Mouse (Mus musculus): ENCODE measurements at regions not wholly inside any gene's neighbourhood (a gene's known extent, or its start where the extent isn't known, plus 50 kb on each side); places are given as distances from the start of the nearest gene placed in this dataset.
"Not testable (repeated sequence)": the region's sequence is repeated elsewhere in the genome, so short reads cannot be mapped to it uniquely, and the experiment has no call there.

DNA sequence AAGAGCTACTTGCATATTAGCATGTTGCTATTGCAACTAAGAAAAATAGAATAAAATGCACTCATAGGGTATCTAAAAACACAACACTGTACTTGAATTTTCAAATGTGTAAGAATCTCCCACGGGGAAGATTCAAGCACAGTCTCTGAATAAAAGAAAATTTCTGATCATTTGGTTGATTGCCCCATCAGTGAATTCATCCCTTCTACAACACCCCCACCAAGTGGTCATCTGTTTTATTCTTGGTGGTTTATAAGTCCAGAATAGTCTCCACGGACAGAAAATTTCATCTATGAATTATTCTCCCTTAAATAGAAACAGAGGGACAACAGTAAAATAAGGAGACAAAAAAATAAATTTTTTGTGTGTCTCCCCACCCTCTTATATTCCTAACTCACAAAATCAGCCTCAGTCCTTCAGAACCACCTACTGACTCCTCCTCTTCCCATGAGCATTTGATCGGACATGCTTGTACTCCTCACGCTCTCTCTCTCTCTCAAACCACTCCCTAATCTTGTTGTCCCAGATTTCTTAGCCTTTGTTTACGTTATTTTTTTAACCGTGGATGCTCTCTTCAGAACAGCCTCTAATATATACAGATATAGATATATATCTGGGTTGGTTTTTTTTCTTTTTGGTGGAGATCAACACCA lies 181.0 kb downstream of the Trmt11 start:
- TF ChIP-seq POLR2A (IDR thresholded peaks at IDR 0.05; ENCODE audit: insufficient read depth, low read length) (no peak), EP300 (IDR thresholded peaks at IDR 0.05; ENCODE audit: insufficient read depth, low read depth, low read length) (no peak), CTCF (IDR thresholded peaks at IDR 0.05; ENCODE audit: low read depth, low read length) (no peak)
- no peaks in the 10 kb centered on the region for H3K27me3 ChIP-seq (ENCODE audit: control insufficient read depth, insufficient read depth, low read length, poor library complexity, severe bottlenecking)
- H3K36me3 ChIP-seq (ENCODE audit: control insufficient read depth, insufficient read depth, low read length, poor library complexity, severe bottlenecking): no peaks in the 10 kb centered on the region
- no peak overlapping the region for H3K9ac ChIP-seq (ENCODE audit: low read depth, poor library complexity, severe bottlenecking)
- no peaks in the 10 kb centered on the region for H3K9me3 ChIP-seq (replicated peaks; ENCODE audit: control insufficient read depth, insufficient read depth, low read length, poor library complexity, severe bottlenecking)
- H3K4me1 ChIP-seq (ENCODE audit: control insufficient read depth, insufficient read depth, low read length): no peaks in the 10 kb centered on the region
- no peak overlapping the region for H3K4me3 ChIP-seq (ENCODE audit: low read depth, low read length)
- H3K27ac ChIP-seq (ENCODE audit: insufficient read depth, low read length): no peak overlapping the region

DNA sequence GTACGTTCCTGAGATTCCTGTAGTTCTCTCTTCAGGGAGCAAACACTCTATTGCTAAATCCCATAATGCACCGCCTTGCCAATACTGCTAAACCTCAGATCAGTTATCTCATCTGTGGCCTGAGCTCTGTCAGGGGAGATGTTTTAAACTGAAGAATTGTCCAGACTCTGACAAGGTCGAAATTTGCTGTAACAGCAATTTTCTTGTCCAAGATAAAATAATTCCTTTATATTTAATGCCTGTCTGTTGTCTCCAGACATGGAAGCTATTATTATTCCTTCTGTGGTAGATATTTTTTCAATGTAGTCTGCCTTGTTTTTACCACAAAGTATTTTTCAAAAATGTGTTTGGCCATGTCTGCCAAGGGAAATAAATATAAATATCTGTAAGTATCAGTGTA lies 184.2 kb downstream of the Trmt11 start:
- Histone ChIP-seq H3K9ac (ENCODE audit: low read depth, poor library complexity, severe bottlenecking) (no peak overlapping the region), H3K4me3 (ENCODE audit: low read depth, low read length) (no peak overlapping the region), H3K27me3 (ENCODE audit: control insufficient read depth, insufficient read depth, low read length, poor library complexity, severe bottlenecking) (no peaks in the 10 kb centered on the region), H3K4me1 (ENCODE audit: control insufficient read depth, insufficient read depth, low read length) (no peaks in the 10 kb centered on the region), H3K36me3 (ENCODE audit: control insufficient read depth, insufficient read depth, low read length, poor library complexity, severe bottlenecking) (no peaks in the 10 kb centered on the region), H3K27ac (ENCODE audit: insufficient read depth, low read length) (no peak overlapping the region), H3K9me3 (replicated peaks; ENCODE audit: control insufficient read depth, insufficient read depth, low read length, poor library complexity, severe bottlenecking) (no peaks in the 10 kb centered on the region)
- TF ChIP-seq CTCF (IDR thresholded peaks at IDR 0.05; ENCODE audit: low read depth, low read length) (no peak), POLR2A (IDR thresholded peaks at IDR 0.05; ENCODE audit: insufficient read depth, low read length) (no peak), EP300 (IDR thresholded peaks at IDR 0.05; ENCODE audit: insufficient read depth, low read depth, low read length) (no peak)

DNA sequence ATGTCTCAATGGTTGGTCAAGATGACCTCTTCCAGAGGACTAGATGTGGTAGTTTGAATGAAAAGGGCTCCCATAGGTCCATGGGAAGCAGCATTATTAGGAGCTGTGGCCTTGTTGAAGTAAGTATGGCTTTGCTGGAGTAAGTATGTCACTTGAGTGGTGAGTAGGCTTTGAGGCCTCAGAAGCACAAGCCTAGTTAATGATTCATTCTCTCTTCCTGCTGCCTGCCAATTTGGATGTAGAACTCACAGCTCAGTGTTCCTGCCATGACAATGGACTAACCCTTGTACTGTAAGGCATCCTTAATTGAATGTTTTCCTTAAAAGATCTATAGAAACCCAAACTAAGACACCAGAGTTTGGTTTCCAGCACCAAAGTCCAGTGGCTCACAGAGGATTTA lies 188.8 kb downstream of the Trmt11 start:
- Histone ChIP-seq H3K4me3 (ENCODE audit: low read depth, low read length) (no peak overlapping the region), H3K4me1 (ENCODE audit: control insufficient read depth, insufficient read depth, low read length) (no peaks in the 10 kb centered on the region), H3K27ac (ENCODE audit: insufficient read depth, low read length) (no peak overlapping the region), H3K9ac (ENCODE audit: low read depth, poor library complexity, severe bottlenecking) (no peak overlapping the region), H3K36me3 (ENCODE audit: control insufficient read depth, insufficient read depth, low read length, poor library complexity, severe bottlenecking) (no peaks in the 10 kb centered on the region), H3K9me3 (replicated peaks; ENCODE audit: control insufficient read depth, insufficient read depth, low read length, poor library complexity, severe bottlenecking) (no peaks in the 10 kb centered on the region), H3K27me3 (ENCODE audit: control insufficient read depth, insufficient read depth, low read length, poor library complexity, severe bottlenecking) (no peaks in the 10 kb centered on the region)
- no peak for TF ChIP-seq CTCF (IDR thresholded peaks at IDR 0.05; ENCODE audit: low read depth, low read length)

DNA sequence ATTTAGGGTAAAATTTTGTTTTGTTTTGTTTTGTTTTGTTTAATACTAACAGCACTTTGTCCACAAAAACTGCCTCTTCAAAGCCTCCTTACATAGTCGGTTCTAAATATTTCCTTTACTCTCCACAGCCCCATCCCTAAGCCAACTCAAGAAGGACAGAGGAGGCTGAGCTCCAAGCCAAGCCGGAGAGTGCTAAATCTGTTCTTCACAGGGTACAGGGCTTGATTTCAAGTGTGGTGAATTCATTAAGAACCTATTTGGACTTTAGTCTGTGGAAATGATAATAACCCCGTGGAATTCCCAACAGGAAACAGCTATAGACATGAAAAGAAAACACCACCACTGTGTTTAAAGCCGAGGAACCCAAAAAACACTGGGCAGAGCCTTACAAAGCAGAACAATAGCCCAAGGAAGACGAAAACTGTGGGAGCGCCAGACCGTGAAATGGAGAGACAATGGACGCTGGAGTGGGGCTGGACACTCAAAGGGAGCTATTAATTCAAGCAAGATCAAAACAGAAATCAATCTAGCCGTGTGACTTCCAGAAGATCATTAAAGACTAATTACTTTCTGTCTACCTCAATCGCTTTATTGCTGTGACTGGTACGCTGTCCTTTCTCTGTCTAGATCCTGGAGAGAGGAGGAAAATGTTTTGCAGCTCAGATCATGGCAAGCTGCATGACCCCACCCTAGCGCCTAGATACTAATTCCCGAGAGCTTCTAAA lies 194.7 kb downstream of the Trmt11 start:
- H3K9ac ChIP-seq (ENCODE audit: low read depth, poor library complexity, severe bottlenecking): no peak overlapping the region
- no peak overlapping the region for H3K4me3 ChIP-seq (ENCODE audit: low read depth, low read length)
- H3K9me3 ChIP-seq (replicated peaks; ENCODE audit: control insufficient read depth, insufficient read depth, low read length, poor library complexity, severe bottlenecking): no peaks in the 10 kb centered on the region
- H3K27me3 ChIP-seq (ENCODE audit: control insufficient read depth, insufficient read depth, low read length, poor library complexity, severe bottlenecking): no peaks in the 10 kb centered on the region
- H3K27ac ChIP-seq (ENCODE audit: insufficient read depth, low read length): no peak overlapping the region
- TF ChIP-seq POLR2A (IDR thresholded peaks at IDR 0.05; ENCODE audit: insufficient read depth, low read length) (no peak), CTCF (IDR thresholded peaks at IDR 0.05; ENCODE audit: low read depth, low read length) (no peak), EP300 (IDR thresholded peaks at IDR 0.05; ENCODE audit: insufficient read depth, low read depth, low read length) (no peak)
- H3K36me3 ChIP-seq (ENCODE audit: control insufficient read depth, insufficient read depth, low read length, poor library complexity, severe bottlenecking): no peaks in the 10 kb centered on the region
- no peaks in the 10 kb centered on the region for H3K4me1 ChIP-seq (ENCODE audit: control insufficient read depth, insufficient read depth, low read length)

DNA sequence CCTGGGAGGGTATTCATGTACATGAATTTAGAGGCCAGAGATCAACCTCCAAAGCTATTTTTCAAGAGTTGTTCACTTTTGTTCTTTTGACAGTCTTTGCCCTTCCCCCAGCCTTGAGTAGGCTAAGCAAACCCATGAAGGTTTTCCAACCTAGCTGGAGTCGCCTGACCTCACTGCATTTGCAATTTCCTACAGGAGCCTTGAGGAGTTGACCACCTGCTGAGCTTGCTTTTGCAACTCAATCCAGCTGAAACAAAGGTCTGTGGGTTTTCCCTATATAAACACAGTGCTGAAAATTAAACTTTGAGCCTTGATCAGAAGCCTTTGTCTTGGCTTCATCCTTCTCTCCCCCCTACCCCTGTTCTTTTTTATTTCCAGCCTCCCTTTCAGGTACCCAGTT lies 170.2 kb upstream of the Cenpw start:
- no peaks in the 10 kb centered on the region for H3K27me3 ChIP-seq (ENCODE audit: control insufficient read depth, insufficient read depth, low read length, poor library complexity, severe bottlenecking)
- peak; percentile 78 for TF ChIP-seq EP300 (IDR thresholded peaks at IDR 0.05; ENCODE audit: insufficient read depth, low read depth, low read length)
- no peak for TF ChIP-seq POLR2A (IDR thresholded peaks at IDR 0.05; ENCODE audit: insufficient read depth, low read length)
- TF ChIP-seq CTCF (IDR thresholded peaks at IDR 0.05; ENCODE audit: low read depth, low read length): no peak
- H3K9me3 ChIP-seq (replicated peaks; ENCODE audit: control insufficient read depth, insufficient read depth, low read length, poor library complexity, severe bottlenecking): peaks cover 12% of the 10 kb centered on the region
- peaks cover 3% of the 10 kb centered on the region for H3K4me1 ChIP-seq (ENCODE audit: control insufficient read depth, insufficient read depth, low read length)
- H3K27ac ChIP-seq (ENCODE audit: insufficient read depth, low read length): peak overlapping the region; percentile 57
- no peak overlapping the region for H3K9ac ChIP-seq (ENCODE audit: low read depth, poor library complexity, severe bottlenecking)
- H3K36me3 ChIP-seq (ENCODE audit: control insufficient read depth, insufficient read depth, low read length, poor library complexity, severe bottlenecking): no peaks in the 10 kb centered on the region
- no peak overlapping the region for H3K4me3 ChIP-seq (ENCODE audit: low read depth, low read length)

DNA sequence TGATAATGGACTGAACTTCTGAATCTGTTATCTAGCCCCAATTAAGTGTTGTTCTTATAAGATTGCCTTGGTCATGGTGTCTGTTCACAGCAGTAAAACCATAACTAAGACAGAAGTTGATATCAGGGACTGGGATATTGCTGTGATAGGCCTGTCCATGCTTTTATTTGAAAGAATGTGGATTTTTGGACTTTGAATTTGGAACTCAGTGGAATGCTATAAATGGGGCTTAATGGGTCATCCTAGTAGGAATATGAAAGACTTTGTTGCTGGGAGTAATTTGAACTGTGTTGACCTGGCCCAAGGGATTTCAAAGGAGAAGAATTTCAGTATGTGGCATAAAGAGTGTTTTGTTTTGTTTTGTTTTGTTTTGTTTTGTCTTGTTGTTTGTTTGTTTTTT lies 160.5 kb upstream of the Cenpw start:
- H3K4me3 ChIP-seq (ENCODE audit: low read depth, low read length); H3K27me3 ChIP-seq (ENCODE audit: control insufficient read depth, insufficient read depth, low read length, poor library complexity, severe bottlenecking); H3K36me3 ChIP-seq (ENCODE audit: control insufficient read depth, insufficient read depth, low read length, poor library complexity, severe bottlenecking); H3K27ac ChIP-seq (ENCODE audit: insufficient read depth, low read length); H3K9ac ChIP-seq (ENCODE audit: low read depth, poor library complexity, severe bottlenecking); H3K4me1 ChIP-seq (ENCODE audit: control insufficient read depth, insufficient read depth, low read length); H3K9me3 ChIP-seq (replicated peaks; ENCODE audit: control insufficient read depth, insufficient read depth, low read length, poor library complexity, severe bottlenecking): not testable (repeated sequence)

All from ES-Bruce4 (cell line).